Mouse (Mus musculus) large intestine, adult 2 months (tissue): ENCODE results near the gene Hlf. TPM values are rescaled to one million over a fixed set of nuclear protein-coding genes. Genes with fewer than 3 reads are reported as not detected.

Source experiments
- polyA plus RNA-seq: library from polyadenylated mRNA; depleted of rRNA; stranded (reverse); fragments of >200 nt; gene quantifications from 2 replicates; pipeline ENCODE4 v1.2.3, GENCODE M21; 2012; rRNA removed

The Hlf gene
- polyA plus RNA-seq, 1 experiment = 0.40 TPM

Other genes starting within 250 kb of the Hlf start
- gene Gm45716, start 203.2 kb downstream of the Hlf start, polyA plus RNA-seq = 1.8 and 3.1 TPM in 2 replicates
- gene Mmd, start 141.4 kb downstream of the Hlf start, polyA plus RNA-seq = 17.9 and 23.6 TPM in 2 replicates
- 0.37 and 0.96 TPM in 2 replicates for gene Stxbp4, start 247.2 kb upstream of the Hlf start, polyA plus RNA-seq
- gene Cox11, start 247.3 kb upstream of the Hlf start, polyA plus RNA-seq = 8.3 and 14.0 TPM in 2 replicates